Mouse (Mus musculus) cerebellum, adult 2 months (tissue): ENCODE measurements around the gene Igsf21. TPM values are rescaled to one million over a fixed set of nuclear protein-coding genes. Genes with fewer than 3 reads are reported as not detected.

Source experiments
- DNase-seq, 2 experiments: peaks; one replicate each; pipeline ENCODE4 v3.0.0; 2021
- H3K27ac ChIP-seq: fragments of 200-500 bp; 2 replicates; pipeline ENCODE4 v1.5.1; 2012; ENCODE audit warnings: low read length, control low read depth, inconsistent platforms; ENCODE audit not compliant: insufficient read depth
- H3K27me3 ChIP-seq: fragments of 200-500 bp; 2 replicates; pipeline ENCODE4 v1.6.1; 2012; ENCODE audit warnings: inconsistent platforms, mild to moderate bottlenecking, low read length, moderate library complexity; ENCODE audit not compliant: control insufficient read depth, insufficient read depth
- H3K4me1 ChIP-seq: fragments of 200-500 bp; 2 replicates; pipeline ENCODE4 v1.6.1; 2011; ENCODE audit warnings: low read length; ENCODE audit not compliant: control insufficient read depth, insufficient read depth
- H3K4me3 ChIP-seq: fragments of 200-500 bp; replicated peaks from 2 replicates; pipeline ENCODE3; 2011; ENCODE audit warnings: mild to moderate bottlenecking, low read depth, low read length, control low read depth; ENCODE audit not compliant: insufficient read depth
- CTCF ChIP-seq: fragments of 200-500 bp; IDR thresholded peaks from 2 replicates; pipeline ENCODE4 v1.5.1; 2011; ENCODE audit warnings: low read depth, mild to moderate bottlenecking, control low read depth, low read length, moderate library complexity, borderline replicate concordance; ENCODE audit not compliant: insufficient read depth
- POLR2A ChIP-seq: fragments of 200-500 bp; IDR thresholded peaks from 2 replicates; pipeline ENCODE4 v1.6.1; 2011; ENCODE audit warnings: low read length, control low read depth, borderline replicate concordance; ENCODE audit not compliant: insufficient read depth
- WGBS: fragments of 180-500 bp; shearing (Covaris S2); methylation state at CpG from one replicate; pipeline ENCODE4 v1.1.7; 2018; 5-methylcytosine and 5-hydroxymethylcytosine counted together
- polyA plus RNA-seq: library from polyadenylated mRNA; depleted of rRNA; stranded (reverse); fragments of >200 nt; gene quantifications from 2 replicates; pipeline ENCODE4 v1.2.3, GENCODE M21; 2012

The Igsf21 gene
- polyA plus RNA-seq, 1 experiment, result 55.2 TPM

DNA sequence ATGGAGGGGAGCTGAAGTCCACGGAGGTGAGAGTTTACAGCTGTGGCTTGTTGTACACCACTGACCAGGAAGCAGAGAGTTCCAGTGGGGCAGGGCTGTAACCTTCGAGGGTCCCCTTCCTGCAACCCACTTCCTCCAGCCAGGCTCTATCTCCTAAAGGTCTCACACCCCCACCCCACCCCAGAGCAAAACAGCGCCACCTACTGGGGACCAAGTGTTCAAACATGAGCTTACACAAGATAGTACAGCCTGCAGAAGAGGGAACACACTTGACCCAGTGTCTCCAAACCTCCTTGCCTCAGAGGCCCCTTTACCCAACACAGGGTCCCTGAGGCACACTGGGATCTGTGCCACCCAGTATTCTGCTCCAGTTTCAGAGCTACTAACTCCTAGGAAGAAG is 87.0 kb downstream of the Igsf21 start:
- TF ChIP-seq POLR2A, result no peak
- TF ChIP-seq CTCF, result peak; percentile 42; the same call in 1 of the 2 replicates
- WGBS, result 46% methylated on average over 3 of the region's 3 CpGs
- Histone ChIP-seq H3K27ac (no peak overlapping the region), H3K4me3 (no peak overlapping the region), H3K27me3 (no peaks in the 10 kb centered on the region), H3K4me1 (peaks cover 20% of the 10 kb centered on the region)
- DNase-seq, result no peak

DNA sequence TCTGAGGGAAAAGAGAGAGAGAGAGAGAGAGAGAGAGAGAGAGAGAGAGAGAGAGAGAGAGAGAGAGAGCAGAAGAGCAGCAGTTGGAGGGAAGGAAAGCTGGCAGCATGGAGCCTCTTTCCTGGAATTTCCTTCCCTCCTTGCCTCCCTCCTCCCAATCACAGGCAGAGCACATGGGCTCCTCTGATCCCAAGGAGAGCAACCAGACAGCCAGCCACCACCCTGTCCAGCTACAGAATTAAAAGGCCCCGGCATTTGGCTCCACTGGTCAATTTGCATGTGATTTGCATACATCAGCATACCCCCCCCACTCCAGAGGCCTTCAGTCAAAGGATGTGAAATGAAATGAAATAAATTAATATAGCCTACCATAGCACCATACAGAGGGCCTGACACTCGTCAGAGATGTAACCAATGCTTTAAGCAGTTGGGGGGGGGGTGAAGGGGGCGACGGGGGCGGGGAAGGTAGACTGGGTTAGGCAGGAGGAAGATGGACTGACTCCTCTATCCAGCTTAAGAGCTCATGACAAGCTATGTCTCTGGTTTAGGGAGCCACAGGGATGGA is 91.6 kb downstream of the Igsf21 start:
- Histone ChIP-seq H3K4me1 (peaks cover 25% of the 10 kb centered on the region), H3K27ac (no peak overlapping the region), H3K4me3 (no peak overlapping the region), H3K27me3 (no peaks in the 10 kb centered on the region)
- DNase-seq, result no peak
- no peak for TF ChIP-seq POLR2A
- 42% methylated on average over 5 of the region's 5 CpGs for WGBS

DNA sequence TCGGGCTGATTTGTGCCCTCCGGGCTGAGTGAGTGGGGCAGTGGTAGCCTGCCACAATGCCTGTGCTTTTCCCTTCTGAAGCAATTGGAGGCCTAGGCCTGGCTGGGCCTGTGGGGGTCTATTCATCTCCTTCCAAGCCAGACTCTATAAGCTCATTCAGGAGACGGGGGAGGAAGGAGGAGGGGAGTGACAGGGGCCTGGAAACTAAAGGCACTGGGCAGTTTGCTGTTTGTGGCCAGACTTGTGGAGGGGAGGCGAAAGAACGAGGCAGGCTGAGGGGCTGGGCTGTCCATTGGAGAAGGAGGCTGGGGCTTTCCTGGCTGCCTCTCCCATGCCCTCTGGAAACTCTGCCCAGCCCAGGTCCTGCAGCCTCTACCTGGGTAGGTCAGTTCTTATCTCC is 92.1 kb downstream of the Igsf21 start:
- H3K27me3 ChIP-seq, result no peaks in the 10 kb centered on the region
- no peak overlapping the region for H3K27ac ChIP-seq
- no peak for DNase-seq
- TF ChIP-seq CTCF (no peak), POLR2A (no peak)
- no peak overlapping the region for H3K4me3 ChIP-seq
- peaks cover 25% of the 10 kb centered on the region for H3K4me1 ChIP-seq
- 64% methylated on average over 5 of the region's 5 CpGs for WGBS

DNA sequence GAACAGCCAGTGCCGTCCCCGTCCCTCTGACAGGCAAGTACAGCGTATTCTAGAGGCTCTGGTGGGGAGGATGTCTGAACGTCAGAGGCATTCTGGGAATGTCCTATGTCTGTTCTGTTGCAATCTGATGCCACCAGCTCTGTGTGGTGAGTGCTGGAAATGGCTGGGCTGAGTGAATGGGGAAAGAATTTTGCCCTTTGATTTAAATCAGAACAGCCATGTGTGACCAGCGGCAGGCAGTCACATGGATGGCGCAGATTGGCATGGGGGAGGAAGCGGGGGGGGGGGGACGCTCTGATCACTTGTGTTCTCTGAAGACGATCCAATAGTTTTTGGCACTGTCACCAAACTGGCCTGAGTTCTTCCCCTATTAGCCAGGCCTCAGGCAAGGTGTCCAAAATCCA is 92.9 kb downstream of the Igsf21 start:
- TF ChIP-seq CTCF (no peak), POLR2A (no peak)
- no peaks in the 10 kb centered on the region for H3K27me3 ChIP-seq
- peaks cover 30% of the 10 kb centered on the region for H3K4me1 ChIP-seq
- 13% methylated on average over 9 of the region's 9 CpGs for WGBS
- no peak overlapping the region for H3K4me3 ChIP-seq
- no peak overlapping the region for H3K27ac ChIP-seq
- peak in 1 of 2 experiments; percentile 74 for DNase-seq

DNA sequence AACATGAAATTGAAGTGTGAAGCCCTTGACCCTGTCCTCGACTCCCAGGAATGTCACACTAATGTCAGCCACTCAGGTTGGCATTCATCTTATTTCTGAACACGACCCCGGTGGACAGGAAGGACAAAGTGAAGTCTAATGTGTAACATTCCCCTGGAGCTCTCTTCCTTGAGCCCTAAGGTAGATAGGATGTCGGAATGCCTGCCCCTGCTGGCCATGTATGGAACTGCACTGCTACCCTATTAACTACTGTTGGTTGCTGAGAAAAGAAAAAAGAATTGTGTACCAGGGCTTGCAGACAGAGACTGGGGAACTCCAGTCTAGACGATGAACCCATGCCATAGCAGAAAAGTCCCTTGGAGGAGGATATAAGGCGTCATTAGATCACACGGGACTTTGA is 93.5 kb downstream of the Igsf21 start:
- H3K27me3 ChIP-seq, result no peaks in the 10 kb centered on the region
- no peak overlapping the region for H3K4me3 ChIP-seq
- DNase-seq, result peak; percentile 59 to 74
- 33% methylated on average over 7 of the region's 7 CpGs for WGBS
- H3K4me1 ChIP-seq, result peaks cover 36% of the 10 kb centered on the region
- no peak overlapping the region for H3K27ac ChIP-seq
- TF ChIP-seq POLR2A, result no peak
- peak; percentile 86 for TF ChIP-seq CTCF

DNA sequence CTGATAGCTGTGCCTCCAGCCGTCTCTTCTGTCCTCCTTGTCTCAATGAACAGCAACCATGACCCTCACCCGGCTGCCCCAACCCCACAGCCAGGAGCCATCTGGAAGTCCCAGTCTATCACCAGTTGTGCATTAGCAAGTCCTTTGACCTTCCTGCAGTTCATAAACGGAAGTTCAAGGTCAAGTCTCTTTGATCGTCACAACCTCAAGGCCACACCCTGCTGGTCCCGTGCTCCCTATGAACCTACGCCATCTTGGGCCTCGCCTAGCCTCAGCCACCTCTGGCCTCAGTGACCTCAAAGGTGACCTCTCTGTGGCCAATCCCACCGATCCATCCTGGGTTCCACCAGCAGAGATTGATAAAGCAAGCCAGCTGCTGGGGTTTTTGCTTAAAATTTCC is 96.9 kb downstream of the Igsf21 start:
- H3K4me3 ChIP-seq, result no peak overlapping the region
- 94% methylated on average over 8 of the region's 8 CpGs for WGBS

DNA sequence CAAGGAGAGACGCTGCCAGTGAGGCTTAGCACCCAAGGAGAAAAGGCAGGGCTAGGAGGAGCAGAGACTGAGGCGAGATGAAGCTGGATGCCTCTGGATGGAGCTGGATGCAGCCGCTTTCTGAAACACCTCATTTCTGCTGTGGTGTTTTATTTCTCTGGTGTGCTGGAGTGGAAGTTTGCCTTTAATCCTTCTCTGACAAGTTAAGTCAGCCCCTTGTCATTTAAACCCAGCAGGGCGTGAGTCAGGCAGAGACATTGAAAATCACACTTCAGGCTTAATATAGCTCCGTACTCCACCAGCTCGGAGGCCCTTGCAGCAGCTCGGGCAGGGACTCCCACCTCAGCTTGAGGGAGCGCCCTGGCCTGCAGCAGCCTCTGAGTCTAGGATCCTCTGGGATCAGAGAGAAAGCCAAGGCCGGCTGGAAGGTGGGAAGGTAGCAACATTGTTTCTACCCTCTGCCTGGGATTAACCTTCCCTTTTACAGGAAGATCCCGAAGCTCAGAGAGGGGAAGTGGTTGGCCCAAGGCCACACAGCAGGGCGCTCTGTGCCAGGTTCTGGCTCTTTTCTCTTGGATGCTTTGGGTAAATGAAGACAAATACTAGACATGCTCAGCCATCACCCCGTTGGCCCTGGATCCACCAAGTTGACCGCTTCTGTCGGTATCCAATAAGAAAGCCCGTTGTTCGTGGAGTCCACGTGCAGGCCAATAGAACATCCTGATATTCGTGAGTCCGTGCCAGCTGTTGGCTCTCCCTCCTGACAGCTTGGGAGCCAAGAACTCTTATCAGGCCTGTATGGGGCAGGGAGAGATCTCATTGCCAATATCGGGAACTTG is 98.5 kb downstream of the Igsf21 start:
- TF ChIP-seq POLR2A (no peak), CTCF (no peak)
- peaks cover 45% of the 10 kb centered on the region for H3K4me1 ChIP-seq
- peak; percentile 67 to 70 for DNase-seq
- H3K4me3 ChIP-seq, result no peak overlapping the region
- peak overlapping the region; percentile 55; the same call in 1 of the 2 replicates for H3K27ac ChIP-seq
- H3K27me3 ChIP-seq, result no peaks in the 10 kb centered on the region
- 30% methylated on average over 20 of the region's 20 CpGs for WGBS

More for the DNA sequence above, 96.9 kb downstream of the Igsf21 start:
- TF ChIP-seq CTCF (no peak), POLR2A (no peak)
- Histone ChIP-seq H3K4me1 (peaks cover 52% of the 10 kb centered on the region), H3K27ac (no peak overlapping the region), H3K27me3 (no peaks in the 10 kb centered on the region)
- no peak for DNase-seq

DNA sequence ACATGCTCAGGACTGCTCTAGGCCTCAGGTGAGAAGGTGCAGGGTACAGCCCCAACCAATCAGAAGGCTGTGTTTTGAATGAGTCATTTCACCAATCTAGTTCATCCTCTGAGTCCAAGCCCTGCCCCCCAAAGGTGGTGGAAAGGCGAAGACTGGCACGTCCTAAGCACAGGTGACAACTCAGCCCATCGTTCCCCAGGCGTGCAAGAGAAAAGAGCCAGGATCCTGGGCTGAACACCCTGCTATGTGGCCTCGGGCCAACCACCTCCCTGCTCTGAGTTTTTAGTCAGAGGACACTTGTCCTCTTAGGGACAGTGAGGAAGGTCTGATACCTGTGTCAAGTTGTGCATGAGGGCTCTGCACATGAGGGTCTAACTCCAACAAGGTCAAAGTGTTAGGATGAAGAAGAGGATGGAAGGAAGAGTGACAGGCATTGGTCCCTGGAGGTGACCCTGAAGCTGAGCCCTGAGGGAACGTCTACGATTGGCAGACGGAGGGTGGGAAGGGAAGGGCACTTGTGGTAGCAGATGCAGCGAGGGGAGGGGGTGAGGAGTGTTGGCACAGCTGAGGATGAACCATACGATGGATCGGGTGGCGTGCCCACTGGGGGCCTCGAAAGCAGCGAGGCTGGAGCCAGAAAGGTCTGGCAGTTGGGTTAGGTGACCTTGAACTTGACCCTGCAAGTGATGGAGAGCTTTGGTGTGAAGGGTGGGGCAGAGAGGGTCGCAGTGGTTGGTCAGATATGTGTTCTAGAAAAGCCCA is 99.3 kb downstream of the Igsf21 start:
- 24% methylated on average over 15 of the region's 15 CpGs for WGBS
- no peaks in the 10 kb centered on the region for H3K27me3 ChIP-seq
- H3K4me1 ChIP-seq, result peaks cover 45% of the 10 kb centered on the region
- TF ChIP-seq CTCF, result no peak
- no peak for TF ChIP-seq POLR2A
- DNase-seq, result peak; percentile 57 to 65
- H3K4me3 ChIP-seq, result no peak overlapping the region
- H3K27ac ChIP-seq, result peak overlapping the region; percentile 55; the same call in 1 of the 2 replicates
